Mouse (Mus musculus) kidney, adult 2 months (tissue): ENCODE results near the gene Mnt. TPM values are rescaled to one million over a fixed set of nuclear protein-coding genes. Genes with fewer than 3 reads are reported as not detected.

ENCODE experiments used
- DNase-seq: peaks from one replicate; pipeline ENCODE4 v3.0.0; 2021
- H3K27ac ChIP-seq: fragments of 200-500 bp; 2 replicates; pipeline ENCODE4 v1.5.1; 2012; ENCODE audit warnings: low read depth, low read length, control low read depth, inconsistent platforms; ENCODE audit not compliant: insufficient read depth
- H3K27me3 ChIP-seq: fragments of 200-500 bp; replicated peaks from 2 replicates; pipeline ENCODE4 v1.6.1; 2012; ENCODE audit warnings: mild to moderate bottlenecking, moderate library complexity, low read length, inconsistent platforms; ENCODE audit not compliant: control insufficient read depth, insufficient read depth
- H3K36me3 ChIP-seq: fragments of 200-500 bp; 2 replicates; pipeline ENCODE4 v1.6.1; 2012; ENCODE audit warnings: mild to moderate bottlenecking, moderate library complexity, low read length, inconsistent platforms; ENCODE audit not compliant: control insufficient read depth, insufficient read depth
- H3K4me1 ChIP-seq: fragments of 200-500 bp; 2 replicates; pipeline ENCODE4 v1.6.1; 2011; ENCODE audit warnings: low read length; ENCODE audit not compliant: control insufficient read depth, insufficient read depth
- H3K4me3 ChIP-seq: fragments of 200-500 bp; 2 replicates; pipeline ENCODE4 v1.5.1; 2011; ENCODE audit warnings: mild to moderate bottlenecking, low read depth, low read length, control low read depth; ENCODE audit not compliant: insufficient read depth
- CTCF ChIP-seq: fragments of 200-500 bp; conservative IDR thresholded peaks from 2 replicates; pipeline ENCODE4 v1.5.1; 2011; ENCODE audit warnings: low read depth, mild to moderate bottlenecking, control low read depth, low read length, moderate library complexity, mixed read lengths; ENCODE audit not compliant: insufficient read depth, insufficient read length
- POLR2A ChIP-seq: fragments of 200-500 bp; IDR thresholded peaks from one replicate; pipeline ENCODE4 v1.6.1; 2011; ENCODE audit warnings: low read depth, low read length, control low read depth
- WGBS: fragments of 180-500 bp; shearing (Covaris S2); methylation state at CpG from one replicate; pipeline ENCODE4 v1.1.7; 2018; 5-methylcytosine and 5-hydroxymethylcytosine counted together
- polyA plus RNA-seq: library from polyadenylated mRNA; depleted of rRNA; stranded (reverse); fragments of >200 nt; gene quantifications from 2 replicates; pipeline ENCODE4 v1.2.3, GENCODE M21; 2012

The Mnt gene
- polyA plus RNA-seq, 1 experiment = 13.9 TPM

- Histone ChIP-seq H3K27me3 (no peaks in the 10 kb centered on the region), H3K36me3 (no peaks in the 10 kb centered on the region), H3K27ac (peak overlapping the region; percentile 82), H3K4me3 (peak overlapping the region; percentile 75), H3K4me1 (peaks cover 44% of the 10 kb centered on the region)
- under 1% methylated on average over 61 of the region's 61 CpGs for WGBS
- TF ChIP-seq CTCF (no peak), POLR2A (peak; percentile 92)
- peak; percentile 100 for DNase-seq
Observed at GRCm38 (mm10) chr11:74831606-74832451, 1.1 kb downstream of the Mnt start.

GRCm38 (mm10) chr11:74832503-74833143 lies 1.9 kb downstream of the Mnt start:
- Histone ChIP-seq H3K27ac (peak overlapping the region; percentile 54), H3K27me3 (no peaks in the 10 kb centered on the region), H3K4me3 (peak overlapping the region; percentile 27), H3K36me3 (no peaks in the 10 kb centered on the region), H3K4me1 (peaks cover 43% of the 10 kb centered on the region)
- TF ChIP-seq CTCF (no peak), POLR2A (no peak)
- WGBS = 2% methylated on average over 26 of the region's 26 CpGs
- peak; percentile 78 for DNase-seq

- WGBS = 50% methylated on average over 8 of the region's 8 CpGs
- Histone ChIP-seq H3K4me3 (no peak overlapping the region), H3K4me1 (peaks cover 32% of the 10 kb centered on the region), H3K27me3 (no peaks in the 10 kb centered on the region), H3K27ac (peak overlapping the region; percentile 61), H3K36me3 (no peaks in the 10 kb centered on the region)
- DNase-seq = peak; percentile 61
- TF ChIP-seq CTCF = no peak
- no peak for TF ChIP-seq POLR2A
Observed at GRCm38 (mm10) chr11:74833536-74834358, 3.0 kb downstream of the Mnt start.

- WGBS = 3% methylated on average over 1 of the region's 1 CpGs
- Histone ChIP-seq H3K4me3 (no peak overlapping the region), H3K36me3 (no peaks in the 10 kb centered on the region), H3K27ac (peak overlapping the region; percentile 61), H3K4me1 (peaks cover 32% of the 10 kb centered on the region), H3K27me3 (no peaks in the 10 kb centered on the region)
- 0 out of 2 replicates have a peak, but pooled peaks have one; percentile 15 for TF ChIP-seq CTCF
- no peak for TF ChIP-seq POLR2A
- DNase-seq = no peak
Observed at GRCm38 (mm10) chr11:74834359-74834638, 3.6 kb downstream of the Mnt start.

- WGBS = 14% methylated on average over 5 of the region's 5 CpGs
Observed at GRCm38 (mm10) chr11:74834650-74835277, 4.0 kb downstream of the Mnt start.

GRCm38 (mm10) chr11:74835593-74836224 lies 5.0 kb downstream of the Mnt start:
- no peak overlapping the region for H3K4me3 ChIP-seq
- DNase-seq = no peak
- H3K36me3 ChIP-seq = no peaks in the 10 kb centered on the region
- H3K27ac ChIP-seq = no peak overlapping the region
- H3K27me3 ChIP-seq = no peaks in the 10 kb centered on the region
- TF ChIP-seq POLR2A = no peak
- TF ChIP-seq CTCF = no peak
- H3K4me1 ChIP-seq = peaks cover 43% of the 10 kb centered on the region
- WGBS = 63% methylated on average over 6 of the region's 6 CpGs

More at GRCm38 (mm10) chr11:74834650-74835277, 4.0 kb downstream of the Mnt start:
- no peaks in the 10 kb centered on the region for H3K36me3 ChIP-seq
- no peaks in the 10 kb centered on the region for H3K27me3 ChIP-seq
- no peak for DNase-seq
- H3K27ac ChIP-seq = peak overlapping the region; percentile 61
- no peak overlapping the region for H3K4me3 ChIP-seq
- no peak for TF ChIP-seq POLR2A
- TF ChIP-seq CTCF = no peak
- H3K4me1 ChIP-seq = peaks cover 34% of the 10 kb centered on the region
